Mouse (Mus musculus): ENCODE data around the gene Dctn1. TPM values are rescaled to one million over a fixed set of nuclear protein-coding genes. Genes with fewer than 3 reads are reported as not detected.

Dctn1 gene
- polyA plus RNA-seq, 1 experiment from 2014 or later = 135 TPM

DNA sequence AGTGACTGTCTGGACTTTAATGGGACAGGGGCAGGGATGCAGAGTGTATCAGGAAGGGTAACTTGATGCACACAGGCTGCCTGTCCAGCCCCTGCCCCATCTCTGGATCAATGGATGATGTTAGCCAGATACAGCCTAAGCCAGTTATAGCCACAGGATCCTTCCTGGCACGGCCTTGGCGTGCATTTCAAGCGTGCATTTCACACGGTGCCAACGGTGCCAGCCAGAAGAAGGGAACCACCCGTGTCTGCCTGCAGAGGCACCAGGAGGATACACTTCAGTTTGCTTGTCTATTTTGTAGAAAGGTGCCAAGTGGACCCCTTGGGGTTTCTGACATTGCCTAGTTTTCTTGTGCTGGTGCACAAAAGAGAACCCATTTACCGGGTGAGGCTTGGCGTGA lies 25.7 kb upstream of the Dctn1 start:
- Histone ChIP-seq H3K9me3 (ENCODE audit: control insufficient read depth, low read length) (no peaks in the 10 kb centered on the region), H3K4me3 (replicated peaks; ENCODE audit: low read depth, low read length) (no peak overlapping the region), H3K36me3 (ENCODE audit: control insufficient read depth, insufficient read depth, low read length) (no peaks in the 10 kb centered on the region), H3K4me2 (ENCODE audit: low read length) (no peak overlapping the region), H3K27ac (replicated peaks; ENCODE audit: low read depth, low read length) (no peak overlapping the region), H3K27me3 (ENCODE audit: control insufficient read depth, insufficient read depth, low read length) (peaks cover 7% of the 10 kb centered on the region; the same call in 1 of the 2 replicates), H3K9ac (replicated peaks; ENCODE audit: low read length) (no peak overlapping the region), H3K4me1 (ENCODE audit: control insufficient read depth, insufficient read depth, low read length) (peaks cover 38% of the 10 kb centered on the region)
- 95% methylated on average over 8 of the region's 8 CpGs for WGBS
- no peak for DNase-seq
- no peak for ATAC-seq (ENCODE audit: low FRiP score, low TSS enrichment)

DNA sequence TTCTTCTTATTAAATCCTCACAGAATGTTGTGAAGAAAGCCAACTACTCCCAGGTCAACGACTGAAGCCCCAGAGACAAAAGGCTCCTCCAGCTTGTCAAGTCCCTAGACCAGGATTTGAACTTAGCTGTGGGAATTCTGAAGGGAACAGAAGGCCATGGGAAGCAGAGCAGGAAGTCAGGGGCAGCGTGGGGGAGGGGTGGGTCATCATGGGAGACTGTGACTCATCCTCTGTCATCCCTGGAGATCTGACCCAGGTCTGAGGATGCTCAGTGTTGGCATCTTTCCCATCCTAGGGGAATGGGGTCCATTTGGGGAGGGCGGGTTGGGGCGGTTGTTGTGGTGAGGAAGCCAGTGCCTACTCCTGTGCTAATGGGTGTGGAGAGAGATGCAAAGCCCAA lies 24.1 kb upstream of the Dctn1 start:
- Histone ChIP-seq H3K27me3 (ENCODE audit: control insufficient read depth, insufficient read depth, low read length) (peaks cover 5% of the 10 kb centered on the region; the same call in 1 of the 2 replicates), H3K4me2 (ENCODE audit: low read length) (peak overlapping the region; percentile 60), H3K27ac (replicated peaks; ENCODE audit: low read depth, low read length) (no peak overlapping the region), H3K9me3 (ENCODE audit: control insufficient read depth, low read length) (no peaks in the 10 kb centered on the region), H3K9ac (replicated peaks; ENCODE audit: low read length) (no peak overlapping the region), H3K4me3 (replicated peaks; ENCODE audit: low read depth, low read length) (no peak overlapping the region), H3K4me1 (ENCODE audit: control insufficient read depth, insufficient read depth, low read length) (peaks cover 26% of the 10 kb centered on the region), H3K36me3 (ENCODE audit: control insufficient read depth, insufficient read depth, low read length) (no peaks in the 10 kb centered on the region)
- peak; percentile 19 for DNase-seq
- no peak for ATAC-seq (ENCODE audit: low FRiP score, low TSS enrichment)
- WGBS = 32% methylated on average over 4 of the region's 4 CpGs

DNA sequence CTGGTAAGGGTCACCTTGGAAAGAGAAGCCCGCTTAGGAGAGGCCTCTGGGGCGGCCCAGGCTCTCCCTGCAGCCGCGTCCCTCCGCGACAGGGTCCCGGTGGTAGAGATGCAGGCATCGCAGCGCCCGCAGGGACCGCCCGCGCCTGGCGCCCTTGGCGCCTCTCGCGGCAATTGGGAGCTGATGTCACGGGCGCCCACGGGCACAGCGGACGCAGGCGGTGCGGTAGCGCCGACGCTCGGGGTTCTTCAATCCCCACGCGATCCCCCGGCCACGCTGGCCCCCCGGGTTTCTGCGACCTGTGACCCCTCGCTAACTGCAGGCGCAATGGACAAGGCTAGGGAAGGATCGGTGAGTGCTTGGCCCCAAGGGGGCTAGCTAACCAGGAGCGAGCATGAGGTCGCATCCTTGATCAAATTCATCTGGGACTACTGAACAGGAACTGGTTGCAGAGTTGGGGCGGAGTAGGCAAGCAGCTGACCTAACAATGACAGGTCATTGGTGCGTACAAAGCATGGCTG lies 23.4 kb upstream of the Dctn1 start:
- Histone ChIP-seq H3K27me3 (ENCODE audit: control insufficient read depth, insufficient read depth, low read length) (peaks cover 5% of the 10 kb centered on the region; the same call in 1 of the 2 replicates), H3K4me3 (replicated peaks; ENCODE audit: low read depth, low read length) (peak overlapping the region; percentile 31), H3K36me3 (ENCODE audit: control insufficient read depth, insufficient read depth, low read length) (no peaks in the 10 kb centered on the region), H3K9me3 (ENCODE audit: control insufficient read depth, low read length) (no peaks in the 10 kb centered on the region), H3K4me1 (ENCODE audit: control insufficient read depth, insufficient read depth, low read length) (peaks cover 20% of the 10 kb centered on the region), H3K27ac (replicated peaks; ENCODE audit: low read depth, low read length) (no peak overlapping the region), H3K9ac (replicated peaks; ENCODE audit: low read length) (peak overlapping the region; percentile 55), H3K4me2 (ENCODE audit: low read length) (peak overlapping the region; percentile 60)
- 2% methylated on average over 41 of the region's 41 CpGs for WGBS
- DNase-seq (peak; percentile 64), ATAC-seq (ENCODE audit: low FRiP score, low TSS enrichment) (no peak)

GRCm38 (mm10) chr6:83142886-83143285 lies 22.8 kb upstream of the Dctn1 start:
- H3K27ac ChIP-seq (replicated peaks; ENCODE audit: low read depth, low read length) = no peak overlapping the region
- H3K4me1 ChIP-seq (ENCODE audit: control insufficient read depth, insufficient read depth, low read length) = peaks cover 14% of the 10 kb centered on the region
- no peak overlapping the region for H3K4me3 ChIP-seq (replicated peaks; ENCODE audit: low read depth, low read length)
- no peak overlapping the region for H3K9ac ChIP-seq (replicated peaks; ENCODE audit: low read length)
- peak overlapping the region; percentile 60 for H3K4me2 ChIP-seq (ENCODE audit: low read length)
- ATAC-seq (ENCODE audit: low FRiP score, low TSS enrichment) = no peak
- no peak for DNase-seq
- 55% methylated on average over 11 of the region's 11 CpGs for WGBS
- H3K27me3 ChIP-seq (ENCODE audit: control insufficient read depth, insufficient read depth, low read length) = peaks cover 5% of the 10 kb centered on the region; the same call in 1 of the 2 replicates
- H3K36me3 ChIP-seq (ENCODE audit: control insufficient read depth, insufficient read depth, low read length) = no peaks in the 10 kb centered on the region
- no peaks in the 10 kb centered on the region for H3K9me3 ChIP-seq (ENCODE audit: control insufficient read depth, low read length)

DNA sequence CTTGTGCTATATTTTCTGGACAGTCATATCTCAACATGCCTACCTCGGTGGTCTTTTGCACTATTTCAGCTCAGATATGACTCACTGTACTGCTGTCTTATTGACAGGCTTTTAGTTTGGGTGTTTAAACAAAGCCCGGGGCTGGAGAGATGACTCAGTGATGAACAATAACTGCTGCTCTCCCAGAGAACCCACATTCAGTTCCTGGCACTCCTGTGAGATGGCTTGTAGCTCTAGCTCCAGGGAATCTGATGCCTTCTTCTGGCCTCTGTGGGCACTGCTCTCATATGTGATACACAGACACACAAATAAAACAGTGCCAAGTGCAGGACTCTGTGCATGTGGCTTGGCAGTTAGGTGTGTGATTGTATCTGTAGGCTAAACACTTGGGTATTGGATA lies 20.5 kb upstream of the Dctn1 start:
- no peak overlapping the region for H3K4me2 ChIP-seq (ENCODE audit: low read length)
- 85% methylated on average over 2 of the region's 2 CpGs for WGBS
- ATAC-seq (ENCODE audit: low FRiP score, low TSS enrichment) (no peak), DNase-seq (no peak)
- H3K27me3 ChIP-seq (ENCODE audit: control insufficient read depth, insufficient read depth, low read length) = peaks cover 5% of the 10 kb centered on the region; the same call in 1 of the 2 replicates
- H3K9ac ChIP-seq (replicated peaks; ENCODE audit: low read length) = no peak overlapping the region
- H3K4me3 ChIP-seq (replicated peaks; ENCODE audit: low read depth, low read length) = no peak overlapping the region
- H3K36me3 ChIP-seq (ENCODE audit: control insufficient read depth, insufficient read depth, low read length) = peaks cover 3% of the 10 kb centered on the region; the same call in 1 of the 2 replicates
- no peak overlapping the region for H3K27ac ChIP-seq (replicated peaks; ENCODE audit: low read depth, low read length)
- H3K4me1 ChIP-seq (ENCODE audit: control insufficient read depth, insufficient read depth, low read length) = peaks cover 5% of the 10 kb centered on the region; the same call in 1 of the 2 replicates
- H3K9me3 ChIP-seq (ENCODE audit: control insufficient read depth, low read length) = no peaks in the 10 kb centered on the region

GRCm38 (mm10) chr6:83145805-83146204 lies 19.9 kb upstream of the Dctn1 start:
- Histone ChIP-seq H3K4me3 (replicated peaks; ENCODE audit: low read depth, low read length) (no peak overlapping the region), H3K27me3 (ENCODE audit: control insufficient read depth, insufficient read depth, low read length) (peaks cover 5% of the 10 kb centered on the region; the same call in 1 of the 2 replicates), H3K4me2 (ENCODE audit: low read length) (no peak overlapping the region), H3K9me3 (ENCODE audit: control insufficient read depth, low read length) (no peaks in the 10 kb centered on the region), H3K27ac (replicated peaks; ENCODE audit: low read depth, low read length) (no peak overlapping the region), H3K4me1 (ENCODE audit: control insufficient read depth, insufficient read depth, low read length) (peaks cover 5% of the 10 kb centered on the region; the same call in 1 of the 2 replicates), H3K9ac (replicated peaks; ENCODE audit: low read length) (no peak overlapping the region), H3K36me3 (ENCODE audit: control insufficient read depth, insufficient read depth, low read length) (peaks cover 3% of the 10 kb centered on the region; the same call in 1 of the 2 replicates)
- ATAC-seq (ENCODE audit: low FRiP score, low TSS enrichment) = no peak
- 81% methylated on average over 9 of the region's 9 CpGs for WGBS
- no peak for DNase-seq

GRCm38 (mm10) chr6:83147280-83147679 lies 18.4 kb upstream of the Dctn1 start:
- DNase-seq (no peak), ATAC-seq (ENCODE audit: low FRiP score, low TSS enrichment) (no peak)
- Histone ChIP-seq H3K36me3 (ENCODE audit: control insufficient read depth, insufficient read depth, low read length) (peaks cover 7% of the 10 kb centered on the region), H3K27me3 (ENCODE audit: control insufficient read depth, insufficient read depth, low read length) (no peaks in the 10 kb centered on the region), H3K27ac (replicated peaks; ENCODE audit: low read depth, low read length) (no peak overlapping the region), H3K9ac (replicated peaks; ENCODE audit: low read length) (no peak overlapping the region), H3K4me2 (ENCODE audit: low read length) (no peak overlapping the region), H3K4me3 (replicated peaks; ENCODE audit: low read depth, low read length) (no peak overlapping the region), H3K9me3 (ENCODE audit: control insufficient read depth, low read length) (no peaks in the 10 kb centered on the region), H3K4me1 (ENCODE audit: control insufficient read depth, insufficient read depth, low read length) (peaks cover under 1% of the 10 kb centered on the region; the same call in 1 of the 2 replicates)
- WGBS = 54% methylated on average over 7 of the region's 7 CpGs

- Histone ChIP-seq H3K9ac (replicated peaks; ENCODE audit: low read length) (no peak overlapping the region), H3K36me3 (ENCODE audit: control insufficient read depth, insufficient read depth, low read length) (peaks cover 18% of the 10 kb centered on the region), H3K27me3 (ENCODE audit: control insufficient read depth, insufficient read depth, low read length) (no peaks in the 10 kb centered on the region), H3K27ac (replicated peaks; ENCODE audit: low read depth, low read length) (no peak overlapping the region), H3K4me1 (ENCODE audit: control insufficient read depth, insufficient read depth, low read length) (peaks cover 14% of the 10 kb centered on the region), H3K9me3 (ENCODE audit: control insufficient read depth, low read length) (no peaks in the 10 kb centered on the region), H3K4me2 (ENCODE audit: low read length) (peak overlapping the region; percentile 6; the same call in 1 of the 2 replicates), H3K4me3 (replicated peaks; ENCODE audit: low read depth, low read length) (no peak overlapping the region)
- ATAC-seq (ENCODE audit: low FRiP score, low TSS enrichment) = no peak
- DNase-seq = no peak
- 20% methylated on average over 8 of the region's 8 CpGs for WGBS
These were observed 14.0 kb upstream of the Dctn1 start for GRCm38 (mm10) chr6:83151721-83152120.

- peaks cover 15% of the 10 kb centered on the region for H3K4me1 ChIP-seq (ENCODE audit: control insufficient read depth, insufficient read depth, low read length)
- H3K9me3 ChIP-seq (ENCODE audit: control insufficient read depth, low read length) = no peaks in the 10 kb centered on the region
- no peak for ATAC-seq (ENCODE audit: low FRiP score, low TSS enrichment)
- no peak overlapping the region for H3K4me3 ChIP-seq (replicated peaks; ENCODE audit: low read depth, low read length)
- DNase-seq = no peak
- peaks cover 17% of the 10 kb centered on the region for H3K36me3 ChIP-seq (ENCODE audit: control insufficient read depth, insufficient read depth, low read length)
- no peak overlapping the region for H3K4me2 ChIP-seq (ENCODE audit: low read length)
- 88% methylated on average over 12 of the region's 12 CpGs for WGBS
- H3K27ac ChIP-seq (replicated peaks; ENCODE audit: low read depth, low read length) = no peak overlapping the region
- H3K9ac ChIP-seq (replicated peaks; ENCODE audit: low read length) = 0 out of 2 replicates have a peak overlapping the region, but pooled peaks have one; percentile 9
- H3K27me3 ChIP-seq (ENCODE audit: control insufficient read depth, insufficient read depth, low read length) = no peaks in the 10 kb centered on the region
These were observed 12.7 kb upstream of the Dctn1 start for GRCm38 (mm10) chr6:83153038-83153437.
